Mouse (Mus musculus) limb, embryonic 11.5 days (tissue): ENCODE data around the gene Gm10272. TPM values are rescaled to one million over a fixed set of nuclear protein-coding genes. Genes with fewer than 3 reads are reported as not detected.
"Not testable (repeated sequence)": the region's sequence is repeated elsewhere in the genome, so short reads cannot be mapped to it uniquely, and the experiment has no call there.

Experiments used
- ATAC-seq: fragments of 200-750 bp; cut with Nextera tagmentation; 2 replicates; pipeline ENCODE4 v1.8.0; 2017; ENCODE audit warnings: low read depth; ENCODE audit not compliant: insufficient number of reproducible peaks, low FRiP score, low TSS enrichment
- DNase-seq: peaks from one replicate; pipeline ENCODE4 v3.0.0-alpha.2; 2015; ENCODE audit warnings: low spot score
- H3K27ac ChIP-seq: fragments of 300-500 bp; sonication (generic); replicated peaks from 2 replicates; pipeline ENCODE4 v1.5.1; 2014; ENCODE audit warnings: low read depth, mild to moderate bottlenecking, low read length
- H3K27me3 ChIP-seq: fragments of 300-500 bp; sonication (generic); 2 replicates; pipeline ENCODE4 v1.6.1; 2014; ENCODE audit warnings: mild to moderate bottlenecking, low read length, mixed read lengths; ENCODE audit not compliant: control insufficient read depth, insufficient read depth
- H3K36me3 ChIP-seq: fragments of 300-500 bp; sonication (generic); 2 replicates; pipeline ENCODE4 v1.6.1; 2014; ENCODE audit warnings: mild to moderate bottlenecking, low read length, moderate library complexity, mixed read lengths; ENCODE audit not compliant: control insufficient read depth, insufficient read depth
- H3K4me1 ChIP-seq: fragments of 300-500 bp; sonication (generic); 2 replicates; pipeline ENCODE4 v1.6.1; 2014; ENCODE audit warnings: low read length, mixed read lengths; ENCODE audit not compliant: control insufficient read depth, insufficient read depth
- H3K4me2 ChIP-seq: fragments of 300-500 bp; sonication (generic); 2 replicates; pipeline ENCODE4 v1.6.1; 2014; ENCODE audit warnings: low read depth, mild to moderate bottlenecking, moderate library complexity; ENCODE audit not compliant: severe bottlenecking
- H3K4me3 ChIP-seq: fragments of 300-500 bp; sonication (generic); 2 replicates; pipeline ENCODE4 v1.5.1; 2014; ENCODE audit warnings: low read depth, low read length
- H3K9ac ChIP-seq: fragments of 300-500 bp; sonication (generic); 2 replicates; pipeline ENCODE4 v1.6.1; 2014; ENCODE audit warnings: mild to moderate bottlenecking, low read length
- H3K9me3 ChIP-seq: fragments of 300-500 bp; sonication (generic); 2 replicates; pipeline ENCODE4 v1.6.1; 2016; ENCODE audit warnings: low read length; ENCODE audit not compliant: control insufficient read depth
- WGBS: fragments of 180-500 bp; shearing (Covaris S2); extraction: QIAGEN DNeasy Blood & Tissue Kit; methylation state at CpG from one replicate; pipeline ENCODE4 v1.1.7; 2014; 5-methylcytosine and 5-hydroxymethylcytosine counted together
- polyA plus RNA-seq: library from polyadenylated mRNA; unstranded; fragments of >200 nt; fragmentation: Nextera tagmentation; extraction: Ambion mirVana; gene quantifications from 2 replicates; pipeline ENCODE4 v1.2.1, GENCODE M21; 2014

The Gm10272 gene
- polyA plus RNA-seq, 1 experiment from 2014 or later: not detected

- not testable (repeated sequence) for H3K36me3 ChIP-seq, H3K27ac ChIP-seq, H3K4me1 ChIP-seq, H3K4me3 ChIP-seq, H3K9me3 ChIP-seq, H3K4me2 ChIP-seq, DNase-seq, ATAC-seq, H3K9ac ChIP-seq, H3K27me3 ChIP-seq
These were observed 4.7 kb downstream of the Gm10272 start, which contains the start of gene Gm10024 for GRCm38 (mm10) chr10:77711157-77711556. Gene Gm10024, plus strand, starts transcription at chr10:77711457.

- H3K4me1 ChIP-seq: no peaks in the 10 kb centered on the region
These were observed 7.3 kb downstream of the Gm10272 start for GRCm38 (mm10) chr10:77713734-77714133.

GRCm38 (mm10) chr10:77715507-77715906, 9.1 kb downstream of the Gm10272 start, which contains the start of gene Gm10142:
Gene Gm10142, plus strand, starts transcription at chr10:77715807.
- no peak for DNase-seq
- no peaks in the 10 kb centered on the region for H3K27me3 ChIP-seq
- H3K4me3 ChIP-seq: no peak within 1 kb of the TSS
- ATAC-seq: no peak
- no peaks in the 10 kb centered on the region for H3K4me1 ChIP-seq
- no peaks in the 10 kb centered on the region for H3K36me3 ChIP-seq
- 79% methylated on average over 1 of the region's 1 CpGs for WGBS
- H3K9ac ChIP-seq: no peak within 1 kb of the TSS
- H3K27ac ChIP-seq: no peak within 1 kb of the TSS
- no peak within 1 kb of the TSS for H3K4me2 ChIP-seq
- H3K9me3 ChIP-seq: no peaks in the 10 kb centered on the region; the same call in 1 of the 2 replicates

More at GRCm38 (mm10) chr10:77713734-77714133, 7.3 kb downstream of the Gm10272 start:
- Histone ChIP-seq H3K36me3 (no peaks in the 10 kb centered on the region), H3K4me3 (no peak overlapping the region), H3K27ac (no peak overlapping the region), H3K4me2 (no peak overlapping the region), H3K27me3 (no peaks in the 10 kb centered on the region), H3K9ac (no peak overlapping the region), H3K9me3 (no peaks in the 10 kb centered on the region; the same call in 1 of the 2 replicates)
- ATAC-seq: no peak
- 57% methylated on average over 4 of the region's 4 CpGs for WGBS
- no peak for DNase-seq

- not testable (repeated sequence) for H3K36me3 ChIP-seq, H3K4me3 ChIP-seq, H3K27ac ChIP-seq, H3K27me3 ChIP-seq, H3K4me1 ChIP-seq, H3K9me3 ChIP-seq, H3K4me2 ChIP-seq, ATAC-seq, H3K9ac ChIP-seq, DNase-seq
- 84% methylated on average over 1 of the region's 1 CpGs for WGBS
These were observed 13.9 kb downstream of the Gm10272 start, which contains the start of gene Krtap12-1 for GRCm38 (mm10) chr10:77720299-77720698. Gene Krtap12-1, plus strand, starts transcription at chr10:77720599.

GRCm38 (mm10) chr10:77724855-77725254, 18.4 kb downstream of the Gm10272 start:
- Histone ChIP-seq H3K27me3 (no peaks in the 10 kb centered on the region), H3K9me3 (no peaks in the 10 kb centered on the region), H3K4me2 (no peak overlapping the region), H3K9ac (no peak overlapping the region), H3K36me3 (no peaks in the 10 kb centered on the region), H3K4me3 (no peak overlapping the region), H3K4me1 (no peaks in the 10 kb centered on the region), H3K27ac (no peak overlapping the region)
- ATAC-seq (no peak), DNase-seq (no peak)
- WGBS: 76% methylated on average over 8 of the region's 8 CpGs

- Histone ChIP-seq H3K4me1 (no peaks in the 10 kb centered on the region), H3K9ac (no peak within 1 kb of the TSS), H3K4me3 (no peak within 1 kb of the TSS), H3K27ac (no peak within 1 kb of the TSS), H3K9me3 (no peaks in the 10 kb centered on the region), H3K36me3 (no peaks in the 10 kb centered on the region), H3K27me3 (no peaks in the 10 kb centered on the region), H3K4me2 (no peak within 1 kb of the TSS)
- WGBS: 29% methylated on average over 3 of the region's 3 CpGs
- ATAC-seq: no peak
- no peak for DNase-seq
These were observed 19.8 kb downstream of the Gm10272 start, which contains the start of gene Gm10100 for GRCm38 (mm10) chr10:77726186-77726585. Gene Gm10100, plus strand, starts transcription at chr10:77726486.

GRCm38 (mm10) chr10:77728280-77728679, 21.9 kb downstream of the Gm10272 start:
- Histone ChIP-seq H3K27me3 (no peaks in the 10 kb centered on the region), H3K4me3 (no peak overlapping the region), H3K9ac (no peak overlapping the region), H3K27ac (no peak overlapping the region), H3K9me3 (no peaks in the 10 kb centered on the region), H3K4me1 (no peaks in the 10 kb centered on the region), H3K4me2 (no peak overlapping the region), H3K36me3 (no peaks in the 10 kb centered on the region)
- peak; percentile 26 for DNase-seq
- no peak for ATAC-seq
- 63% methylated on average over 4 of the region's 4 CpGs for WGBS

GRCm38 (mm10) chr10:77729241-77729640, 22.8 kb downstream of the Gm10272 start:
- Histone ChIP-seq H3K36me3 (no peaks in the 10 kb centered on the region), H3K9me3 (no peaks in the 10 kb centered on the region), H3K4me1 (no peaks in the 10 kb centered on the region), H3K4me3 (no peak overlapping the region), H3K4me2 (no peak overlapping the region), H3K9ac (no peak overlapping the region), H3K27ac (no peak overlapping the region), H3K27me3 (no peaks in the 10 kb centered on the region)
- ATAC-seq: no peak
- WGBS: 55% methylated on average over 4 of the region's 4 CpGs
- DNase-seq: peak; percentile 43

GRCm38 (mm10) chr10:77735928-77736327, 29.5 kb downstream of the Gm10272 start:
- DNase-seq (no peak), ATAC-seq (no peak)
- H3K9me3 ChIP-seq: no peaks in the 10 kb centered on the region
- H3K36me3 ChIP-seq: no peaks in the 10 kb centered on the region
- H3K4me3 ChIP-seq: no peak overlapping the region
- peaks cover 3% of the 10 kb centered on the region; the same call in 1 of the 2 replicates for H3K4me1 ChIP-seq
- no peak overlapping the region for H3K4me2 ChIP-seq
- H3K9ac ChIP-seq: no peak overlapping the region
- H3K27me3 ChIP-seq: no peaks in the 10 kb centered on the region
- WGBS: 76% methylated on average over 1 of the region's 1 CpGs
- H3K27ac ChIP-seq: no peak overlapping the region
